Mouse (Mus musculus) midbrain, embryonic 15.5 days (tissue): ENCODE results near the gene Xcr1. TPM values are rescaled to one million over a fixed set of nuclear protein-coding genes. Genes with fewer than 3 reads are reported as not detected.

ENCODE experiments used
- ATAC-seq: fragments of 200-750 bp; cut with Nextera tagmentation; replicated peaks from 2 replicates; pipeline ENCODE4 v1.8.0; 2017; ENCODE audit warnings: moderate TSS enrichment
- H3K27ac ChIP-seq: fragments of 300-500 bp; sonication (generic); 2 replicates; pipeline ENCODE4 v1.5.1; 2015; ENCODE audit warnings: mild to moderate bottlenecking, inconsistent platforms
- H3K27me3 ChIP-seq: fragments of 300-500 bp; sonication (generic); replicated peaks from 2 replicates; pipeline ENCODE4 v1.6.1; 2015; ENCODE audit warnings: inconsistent platforms
- H3K36me3 ChIP-seq: fragments of 300-500 bp; sonication (generic); replicated peaks from 2 replicates; pipeline ENCODE4 v1.6.1; 2015; ENCODE audit warnings: inconsistent platforms
- H3K4me1 ChIP-seq: fragments of 300-500 bp; sonication (generic); 2 replicates; pipeline ENCODE4 v1.6.1; 2015; ENCODE audit warnings: inconsistent platforms
- H3K4me2 ChIP-seq: fragments of 300-500 bp; sonication (generic); 2 replicates; pipeline ENCODE4 v1.6.1; 2015; ENCODE audit warnings: inconsistent platforms, mild to moderate bottlenecking, moderate library complexity
- H3K4me3 ChIP-seq: fragments of 300-500 bp; sonication (generic); 2 replicates; pipeline ENCODE4 v1.5.1; 2015; ENCODE audit warnings: mild to moderate bottlenecking, inconsistent platforms
- H3K9ac ChIP-seq: fragments of 300-500 bp; sonication (generic); 2 replicates; pipeline ENCODE4 v1.6.1; 2015; ENCODE audit warnings: mild to moderate bottlenecking, inconsistent platforms
- H3K9me3 ChIP-seq: fragments of 300-500 bp; sonication (generic); 2 replicates; pipeline ENCODE4 v1.6.1; 2016; ENCODE audit warnings: inconsistent platforms
- WGBS: fragments of 180-500 bp; shearing (Covaris S2); methylation state at CpG from one replicate; pipeline ENCODE4 v1.1.7; 2015; ENCODE audit warnings: mixed read lengths; 5-methylcytosine and 5-hydroxymethylcytosine counted together
- polyA plus RNA-seq: library from polyadenylated mRNA; unstranded; fragments of >200 nt; fragmentation: Nextera tagmentation; extraction: Ambion mirVana; gene quantifications from 2 replicates; pipeline ENCODE4 v1.2.1, GENCODE M21; 2015

Xcr1 gene
- polyA plus RNA-seq, 1 experiment from 2014 or later: 0.05 TPM

GRCm38 (mm10) chr9:123846490-123846889, 15.3 kb downstream of the Xcr1 start:
- 100% methylated on average over 1 of the region's 1 CpGs for WGBS
- no peaks in the 10 kb centered on the region for H3K36me3 ChIP-seq
- no peak overlapping the region for H3K27ac ChIP-seq
- H3K27me3 ChIP-seq: no peaks in the 10 kb centered on the region
- no peak overlapping the region for H3K4me3 ChIP-seq
- H3K9ac ChIP-seq: no peak overlapping the region
- H3K4me1 ChIP-seq: peaks cover 8% of the 10 kb centered on the region; the same call in 1 of the 2 replicates
- ATAC-seq: no peak
- no peak overlapping the region for H3K4me2 ChIP-seq
- H3K9me3 ChIP-seq: no peaks in the 10 kb centered on the region

- Histone ChIP-seq H3K27ac (no peak overlapping the region), H3K4me2 (no peak overlapping the region), H3K4me1 (no peaks in the 10 kb centered on the region), H3K36me3 (no peaks in the 10 kb centered on the region), H3K9ac (no peak overlapping the region), H3K9me3 (no peaks in the 10 kb centered on the region), H3K27me3 (no peaks in the 10 kb centered on the region), H3K4me3 (no peak overlapping the region)
- 79% methylated on average over 3 of the region's 3 CpGs for WGBS
- ATAC-seq: no peak
Observed at GRCm38 (mm10) chr9:123845120-123845519, 16.7 kb downstream of the Xcr1 start.

GRCm38 (mm10) chr9:123844468-123844867, 17.4 kb downstream of the Xcr1 start:
- no peak overlapping the region for H3K9ac ChIP-seq
- 93% methylated on average over 3 of the region's 3 CpGs for WGBS

GRCm38 (mm10) chr9:123840243-123840642, 21.6 kb downstream of the Xcr1 start:
- no peak for ATAC-seq

More at GRCm38 (mm10) chr9:123844468-123844867, 17.4 kb downstream of the Xcr1 start:
- Histone ChIP-seq H3K27ac (no peak overlapping the region), H3K36me3 (no peaks in the 10 kb centered on the region), H3K4me1 (no peaks in the 10 kb centered on the region), H3K27me3 (no peaks in the 10 kb centered on the region), H3K4me2 (no peak overlapping the region), H3K4me3 (no peak overlapping the region), H3K9me3 (no peaks in the 10 kb centered on the region)
- no peak for ATAC-seq

GRCm38 (mm10) chr9:123835851-123836250, 26.0 kb downstream of the Xcr1 start:
- no peaks in the 10 kb centered on the region; the same call in none of the 2 replicates for H3K36me3 ChIP-seq
- ATAC-seq: no peak
- H3K9me3 ChIP-seq: no peaks in the 10 kb centered on the region
- H3K27ac ChIP-seq: no peak overlapping the region
- no peaks in the 10 kb centered on the region for H3K27me3 ChIP-seq
- WGBS: 90% methylated on average over 3 of the region's 3 CpGs
- no peaks in the 10 kb centered on the region for H3K4me1 ChIP-seq
- no peak overlapping the region for H3K4me3 ChIP-seq
- no peak overlapping the region for H3K4me2 ChIP-seq
- no peak overlapping the region for H3K9ac ChIP-seq

More at GRCm38 (mm10) chr9:123840243-123840642, 21.6 kb downstream of the Xcr1 start:
- no peaks in the 10 kb centered on the region; the same call in none of the 2 replicates for H3K36me3 ChIP-seq
- no peak overlapping the region for H3K9ac ChIP-seq
- no peaks in the 10 kb centered on the region for H3K9me3 ChIP-seq
- no peaks in the 10 kb centered on the region for H3K4me1 ChIP-seq
- 91% methylated on average over 6 of the region's 6 CpGs for WGBS
- no peak overlapping the region for H3K4me3 ChIP-seq
- no peak overlapping the region for H3K4me2 ChIP-seq
- no peak overlapping the region for H3K27ac ChIP-seq
- no peaks in the 10 kb centered on the region for H3K27me3 ChIP-seq

- no peak overlapping the region for H3K4me3 ChIP-seq
- H3K27ac ChIP-seq: no peak overlapping the region
- H3K4me1 ChIP-seq: no peaks in the 10 kb centered on the region
- no peaks in the 10 kb centered on the region for H3K27me3 ChIP-seq
- peaks cover 26% of the 10 kb centered on the region for H3K36me3 ChIP-seq
- no peak overlapping the region for H3K4me2 ChIP-seq
- H3K9me3 ChIP-seq: no peaks in the 10 kb centered on the region
- WGBS: 92% methylated on average over 4 of the region's 4 CpGs
- ATAC-seq: no peak
- H3K9ac ChIP-seq: no peak overlapping the region
Observed at GRCm38 (mm10) chr9:123828916-123829315, 32.9 kb downstream of the Xcr1 start.

- no peaks in the 10 kb centered on the region for H3K27me3 ChIP-seq
- WGBS: 91% methylated on average over 3 of the region's 3 CpGs
- ATAC-seq: no peak
Observed at GRCm38 (mm10) chr9:123826631-123827030, 35.2 kb downstream of the Xcr1 start.

GRCm38 (mm10) chr9:123818601-123819000, 43.2 kb downstream of the Xcr1 start:
- Histone ChIP-seq H3K9me3 (no peaks in the 10 kb centered on the region), H3K4me1 (no peaks in the 10 kb centered on the region), H3K9ac (no peak overlapping the region), H3K4me3 (no peak overlapping the region), H3K27me3 (no peaks in the 10 kb centered on the region), H3K4me2 (no peak overlapping the region), H3K27ac (no peak overlapping the region), H3K36me3 (peaks cover 10% of the 10 kb centered on the region; the same call in 1 of the 2 replicates)
- ATAC-seq: no peak
- WGBS: 87% methylated on average over 2 of the region's 2 CpGs

More at GRCm38 (mm10) chr9:123826631-123827030, 35.2 kb downstream of the Xcr1 start:
- H3K9me3 ChIP-seq: no peaks in the 10 kb centered on the region
- no peak overlapping the region for H3K4me2 ChIP-seq
- H3K4me3 ChIP-seq: no peak overlapping the region
- H3K4me1 ChIP-seq: no peaks in the 10 kb centered on the region
- no peak overlapping the region for H3K9ac ChIP-seq
- no peak overlapping the region for H3K27ac ChIP-seq
- H3K36me3 ChIP-seq: peaks cover 32% of the 10 kb centered on the region

- Histone ChIP-seq H3K9me3 (no peaks in the 10 kb centered on the region), H3K4me3 (no peak overlapping the region), H3K36me3 (peaks cover 11% of the 10 kb centered on the region; the same call in 1 of the 2 replicates), H3K27ac (no peak overlapping the region), H3K4me2 (no peak overlapping the region), H3K27me3 (no peaks in the 10 kb centered on the region), H3K4me1 (no peaks in the 10 kb centered on the region), H3K9ac (no peak overlapping the region)
- 88% methylated on average over 1 of the region's 1 CpGs for WGBS
- ATAC-seq: no peak
Observed at GRCm38 (mm10) chr9:123815996-123816395, 45.8 kb downstream of the Xcr1 start.

GRCm38 (mm10) chr9:123815444-123815843, 46.4 kb downstream of the Xcr1 start:
- Histone ChIP-seq H3K9ac (no peak overlapping the region), H3K4me3 (no peak overlapping the region), H3K4me1 (no peaks in the 10 kb centered on the region), H3K4me2 (no peak overlapping the region), H3K9me3 (no peaks in the 10 kb centered on the region), H3K27ac (no peak overlapping the region), H3K36me3 (peaks cover 11% of the 10 kb centered on the region; the same call in 1 of the 2 replicates), H3K27me3 (no peaks in the 10 kb centered on the region)
- ATAC-seq: no peak
- 94% methylated on average over 3 of the region's 3 CpGs for WGBS

GRCm38 (mm10) chr9:123814821-123815220, 47.0 kb downstream of the Xcr1 start:
- peaks cover 11% of the 10 kb centered on the region; the same call in 1 of the 2 replicates for H3K36me3 ChIP-seq
- WGBS: 81% methylated on average over 4 of the region's 4 CpGs
- H3K27me3 ChIP-seq: no peaks in the 10 kb centered on the region
- H3K9me3 ChIP-seq: no peaks in the 10 kb centered on the region
- H3K4me2 ChIP-seq: no peak overlapping the region
- no peak overlapping the region for H3K27ac ChIP-seq
- H3K9ac ChIP-seq: no peak overlapping the region
- H3K4me3 ChIP-seq: no peak overlapping the region
- no peaks in the 10 kb centered on the region for H3K4me1 ChIP-seq
- no peak for ATAC-seq

- peaks cover 11% of the 10 kb centered on the region; the same call in 1 of the 2 replicates for H3K36me3 ChIP-seq
- no peak overlapping the region for H3K9ac ChIP-seq
- H3K4me3 ChIP-seq: no peak overlapping the region
- no peak overlapping the region for H3K4me2 ChIP-seq
- H3K27ac ChIP-seq: no peak overlapping the region
- 83% methylated on average over 2 of the region's 2 CpGs for whole genome bisulfite sequencing
- no peak for ATAC-seq
- H3K4me1 ChIP-seq: no peaks in the 10 kb centered on the region
- no peaks in the 10 kb centered on the region for H3K27me3 ChIP-seq
- H3K9me3 ChIP-seq: no peaks in the 10 kb centered on the region
Observed at GRCm38 (mm10) chr9:123814326-123814725, 47.5 kb downstream of the Xcr1 start.

- no peak overlapping the region for H3K27ac ChIP-seq
- H3K4me1 ChIP-seq: no peaks in the 10 kb centered on the region
- 97% methylated on average over 3 of the region's 3 CpGs for WGBS
- no peak overlapping the region for H3K9ac ChIP-seq
- no peak overlapping the region for H3K4me3 ChIP-seq
- H3K27me3 ChIP-seq: no peaks in the 10 kb centered on the region
- no peaks in the 10 kb centered on the region for H3K9me3 ChIP-seq
- no peak for ATAC-seq
- H3K4me2 ChIP-seq: no peak overlapping the region
- H3K36me3 ChIP-seq: 0 out of 2 replicates have a peak, but pooled peaks cover 4% of the 10 kb centered on the region
Observed at GRCm38 (mm10) chr9:123811831-123812230, 50.0 kb downstream of the Xcr1 start.
